In genomic region chr5:137072079-137072960, GRCm38 (mm10) we compare ENCODE assay signal across 8 mouse cellular contexts. TPM values are rescaled to one million over a fixed set of nuclear protein-coding genes. Genes with fewer than 3 reads are reported as not detected.
DNase-seq lines count a peak whose midpoint lies in the region; ATAC-seq lines count a peak whose summit lies in the region.

Gene Serpine1, minus strand, starts transcription at chr5:137072268.

- peak within 1 kb of the TSS; percentile 66 for H3K4me2 ChIP-seq in hindbrain, embryonic 15.5 days

- peak within 1 kb of the TSS; percentile 35 for H3K4me3 ChIP-seq in hindbrain, embryonic 15.5 days

- H3K9ac ChIP-seq in hindbrain, embryonic 15.5 days = 0 out of 2 replicates have a peak within 1 kb of the TSS, but pooled peaks have one; percentile 23

- intact Hi-C loops in left cerebral cortex, postnatal 10 days (cut with DNase I) = no loop called here

- peak; percentile 18 for DNase-seq in cerebellum, adult 11 months
- DNase-seq in cerebellum, postnatal 36 days = peak; percentile 30 to 43
- DNase-seq in gastrocnemius, adult 8-10 months (ENCODE audit: low spot score in 2 of 2) = peak; percentile 78 to 87
- peak; percentile 31 to 83 for DNase-seq in left cerebral cortex, postnatal 10 days (ENCODE audit: extremely low spot score in 1 of 2, low spot score in 2 of 2)
- peak; percentile 52 for DNase-seq in right cerebral cortex, postnatal 4 days

- no peaks in the 10 kb centered on the region for H3K9me3 ChIP-seq in hindbrain, embryonic 15.5 days

- H3K27me3 ChIP-seq in hindbrain, embryonic 15.5 days = no peaks in the 10 kb centered on the region

- WGBS in hindbrain, embryonic 15.5 days = 14% methylated on average over 23 of the region's 23 CpGs

- H3K27ac ChIP-seq in hindbrain, embryonic 15.5 days (replicated peaks) = peak within 1 kb of the TSS; percentile 60; the same call in 1 of the 2 replicates

- no peaks in the 10 kb centered on the region for H3K36me3 ChIP-seq in hindbrain, embryonic 15.5 days

- H3K4me1 ChIP-seq in hindbrain, embryonic 15.5 days (replicated peaks) = peaks cover 20% of the 10 kb centered on the region

- ATAC-seq in cerebellum, adult (ENCODE audit: insufficient number of reproducible peaks, low FRiP score, low TSS enrichment) = no peak
- ATAC-seq in hindbrain, embryonic 15.5 days (ENCODE audit: low FRiP score, low read depth) = peak; percentile 94
- peak; percentile 76 for ATAC-seq in megakaryocyte-erythroid progenitor cell, adult 5-6 weeks (replicated peaks; ENCODE audit: low FRiP score, low TSS enrichment, poor library complexity, severe bottlenecking)

RNA-seq across cellular contexts. Expression of gene Serpine1, which starts in this region (rescaled TPM):
- total RNA-seq in gastrocnemius, adult 8-10 months (2022) = 1 to 10 TPM; 1.8 to 7.5 (median 6.2) TPM
- polyA plus RNA-seq in hindbrain, embryonic 15.5 days (2015; fragmentation: Nextera tagmentation; extraction: Ambion mirVana) = 0.17 and 0.29 TPM in 2 replicates
- total RNA-seq in left cerebral cortex, postnatal 10 days (2021) = under 1 TPM; 0.71 to 0.97 TPM
- 0.72 TPM in 1 of 2 replicates, not detected in the other for total RNA-seq in megakaryocyte-erythroid progenitor cell, adult 5-6 weeks (2014; fragmentation: Nextera tagmentation)
- 0.94 TPM in 1 of 2 replicates, not detected in the other for total RNA-seq in megakaryocyte-erythroid progenitor cell, adult 5-6 weeks (2017)

Comparison
In these comparisons a context has a peak if more than half of its experiments do, and no peak if none do; other contexts are left out.
1. Peak in ATAC-seq, H3K4me3 ChIP-seq, H3K27ac ChIP-seq, H3K9ac ChIP-seq and H3K4me2 ChIP-seq in hindbrain, embryonic 15.5 days; RNA of the gene not detected or under 1 TPM.
2. Peak in DNase-seq in left cerebral cortex, postnatal 10 days; RNA of the gene not detected or under 1 TPM.
3. Peak in ATAC-seq in megakaryocyte-erythroid progenitor cell, adult 5-6 weeks; RNA of the gene not detected or under 1 TPM.
4. DNase-seq: peak in every context shown above with its lines; median percentile 82 in gastrocnemius, adult 8-10 months; 57 in left cerebral cortex, postnatal 10 days; 52 in right cerebral cortex, postnatal 4 days; 36 in cerebellum, postnatal 36 days; 18 in cerebellum, adult 11 months.